Mouse (Mus musculus) MEL (cell line): ENCODE measurements at regions not wholly inside any gene's neighbourhood (a gene's known extent, or its start where the extent isn't known, plus 50 kb on each side); places are given as distances from the start of the nearest gene placed in this dataset.

ENCODE experiments used
- DNase-seq: peaks from one replicate; pipeline ENCODE4 v3.0.0; 2011; ENCODE audit warnings: low read depth, low spot score
- H3K27ac ChIP-seq: 2 replicates; pipeline ENCODE4 v1.5.1; 2012; ENCODE audit warnings: low read depth, mild to moderate bottlenecking, control low read depth, low read length, moderate library complexity; ENCODE audit not compliant: control insufficient read depth
- H3K27me3 ChIP-seq, 2 experiments: fragments of 150-350 bp in 1 of 2; sonication (generic) in 1 of 2; 2 replicates each; pipeline ENCODE4 v1.6.1; 2012; ENCODE audit warnings: low read length in 2 of 2, mild to moderate bottlenecking in 2 of 2, improper control_type of control experiment in 1 of 2, moderate library complexity in 1 of 2; ENCODE audit not compliant: insufficient read depth in 2 of 2, control insufficient read depth in 1 of 2
- H3K36me3 ChIP-seq, 2 experiments: 2 replicates each; pipeline ENCODE4 v1.6.1; 2012 to 2014; ENCODE audit warnings: low read length in 2 of 2, improper control_type of control experiment in 1 of 2, inconsistent platforms in 1 of 2, mild to moderate bottlenecking in 1 of 2; ENCODE audit not compliant: insufficient read depth in 2 of 2, control insufficient read depth in 1 of 2
- H3K4me1 ChIP-seq, 2 experiments: fragments of 150-350 bp in 1 of 2; sonication (generic) in 1 of 2; 2 replicates each; pipeline ENCODE4 v1.6.1; 2012; ENCODE audit warnings: low read length in 2 of 2, improper control_type of control experiment in 1 of 2, mild to moderate bottlenecking in 1 of 2; ENCODE audit not compliant: insufficient read depth in 2 of 2, control insufficient read depth in 1 of 2
- H3K4me3 ChIP-seq, 2 experiments: fragments of 150-350 bp in 1 of 2; sonication (generic) in 1 of 2; 2 replicates each; pipeline ENCODE4 v1.5.1; 2012; ENCODE audit warnings: low read depth in 2 of 2, low read length in 2 of 2, mild to moderate bottlenecking in 2 of 2, moderate library complexity in 2 of 2, control low read depth in 1 of 2, improper control_type of control experiment in 1 of 2; ENCODE audit not compliant: control insufficient read depth in 1 of 2, insufficient read depth in 1 of 2
- H3K79me2 ChIP-seq: 2 replicates; pipeline ENCODE4 v1.6.1; 2012; ENCODE audit warnings: mild to moderate bottlenecking, low read length, moderate library complexity; ENCODE audit not compliant: control insufficient read depth, poor library complexity, insufficient read depth
- H3K9ac ChIP-seq: 2 replicates; pipeline ENCODE4 v1.6.1; 2012; ENCODE audit warnings: low read depth, mild to moderate bottlenecking, control low read depth, low read length, moderate library complexity; ENCODE audit not compliant: control insufficient read depth, poor library complexity, severe bottlenecking
- H3K9me3 ChIP-seq: fragments of 150-350 bp; sonication (generic); replicated peaks from 2 replicates; pipeline ENCODE4 v1.6.1; 2012; ENCODE audit warnings: mild to moderate bottlenecking, low read length, improper control_type of control experiment, moderate library complexity; ENCODE audit not compliant: insufficient read depth
- CTCF ChIP-seq, 3 experiments: IDR thresholded peaks in 2 of 3; conservative IDR thresholded peaks in 1 of 3; 2 replicates each; pipeline ENCODE4 v1.5.1; 2011 to 2012; ENCODE audit warnings: low read length in 3 of 3, low read depth in 2 of 3, mild to moderate bottlenecking in 2 of 3, improper control_type of control experiment in 1 of 3, inconsistent platforms in 1 of 3, mixed read lengths in 1 of 3, moderate library complexity in 1 of 3; ENCODE audit not compliant: control insufficient read depth in 1 of 3, insufficient read depth in 1 of 3, poor library complexity in 1 of 3, severe bottlenecking in 1 of 3
- E2F4 ChIP-seq: IDR thresholded peaks from 2 replicates; pipeline ENCODE4 v1.6.1; 2011; ENCODE audit warnings: low read depth, low read length, improper control_type of control experiment, borderline replicate concordance
- ELF1 ChIP-seq: IDR thresholded peaks from 2 replicates; pipeline ENCODE4 v1.6.1; 2014; ENCODE audit warnings: low read depth, mild to moderate bottlenecking, inconsistent platforms, low read length, improper control_type of control experiment, moderate library complexity
- EP300 ChIP-seq, 2 experiments: IDR thresholded peaks; 2 replicates each; pipeline ENCODE4 v1.6.1; 2011; ENCODE audit warnings: improper control_type of control experiment in 2 of 2, low read length in 2 of 2, low read depth in 1 of 2, mild to moderate bottlenecking in 1 of 2
- GABPA ChIP-seq: IDR thresholded peaks from 2 replicates; pipeline ENCODE4 v1.6.1; 2012; ENCODE audit warnings: low read depth, mild to moderate bottlenecking, inconsistent platforms, low read length, improper control_type of control experiment, moderate library complexity
- GATA1 ChIP-seq: IDR thresholded peaks from 2 replicates; pipeline ENCODE4 v1.6.1; 2011; ENCODE audit warnings: low read depth, low read length, improper control_type of control experiment
- HCFC1 ChIP-seq: IDR thresholded peaks from 2 replicates; pipeline ENCODE4 v1.6.1; 2012; ENCODE audit warnings: low read depth, mild to moderate bottlenecking, inconsistent platforms, low read length, improper control_type of control experiment, moderate library complexity
- MAX ChIP-seq: IDR thresholded peaks from 2 replicates; pipeline ENCODE4 v1.6.1; 2011; ENCODE audit warnings: low read length, improper control_type of control experiment
- MYB ChIP-seq: IDR thresholded peaks from 2 replicates; pipeline ENCODE4 v1.6.1; 2011; ENCODE audit warnings: mild to moderate bottlenecking, low read depth, low read length, improper control_type of control experiment
- POLR2A ChIP-seq, 2 experiments: IDR thresholded peaks; 2 replicates each; pipeline ENCODE4 v1.6.1; 2011 to 2012; ENCODE audit warnings: low read length in 2 of 2, mild to moderate bottlenecking in 2 of 2, control low read depth in 1 of 2, improper control_type of control experiment in 1 of 2, low read depth in 1 of 2, moderate library complexity in 1 of 2; ENCODE audit not compliant: control insufficient read depth in 1 of 2, insufficient read depth in 1 of 2, poor library complexity in 1 of 2
- SIN3A ChIP-seq: IDR thresholded peaks from 2 replicates; pipeline ENCODE4 v1.6.1; 2012; ENCODE audit warnings: low read length, improper control_type of control experiment, inconsistent platforms
- SMC3 ChIP-seq: IDR thresholded peaks from 2 replicates; pipeline ENCODE4 v1.6.1; 2011; ENCODE audit warnings: low read depth, low read length, improper control_type of control experiment
- TAL1 ChIP-seq: IDR thresholded peaks from 2 replicates; pipeline ENCODE4 v1.6.1; 2012; ENCODE audit warnings: mild to moderate bottlenecking, inconsistent platforms, low read length, moderate library complexity, mixed read lengths
- TBP ChIP-seq: IDR thresholded peaks from 2 replicates; pipeline ENCODE4 v1.8.0; 2011; ENCODE audit warnings: low read depth, low read length, improper control_type of control experiment
- TCF12 ChIP-seq: IDR thresholded peaks from 2 replicates; pipeline ENCODE4 v1.6.1; 2014; ENCODE audit warnings: low read depth, mild to moderate bottlenecking, inconsistent platforms, low read length, improper control_type of control experiment, moderate library complexity
- ZC3H11A ChIP-seq: IDR thresholded peaks from 2 replicates; pipeline ENCODE4 v1.6.1; 2012; ENCODE audit warnings: low read depth, mild to moderate bottlenecking, inconsistent platforms, low read length, improper control_type of control experiment
- ZMIZ1 ChIP-seq: IDR thresholded peaks from 2 replicates; pipeline ENCODE4 v1.6.1; 2012; ENCODE audit warnings: low read depth, mild to moderate bottlenecking, inconsistent platforms, low read length, improper control_type of control experiment, moderate library complexity

DNA sequence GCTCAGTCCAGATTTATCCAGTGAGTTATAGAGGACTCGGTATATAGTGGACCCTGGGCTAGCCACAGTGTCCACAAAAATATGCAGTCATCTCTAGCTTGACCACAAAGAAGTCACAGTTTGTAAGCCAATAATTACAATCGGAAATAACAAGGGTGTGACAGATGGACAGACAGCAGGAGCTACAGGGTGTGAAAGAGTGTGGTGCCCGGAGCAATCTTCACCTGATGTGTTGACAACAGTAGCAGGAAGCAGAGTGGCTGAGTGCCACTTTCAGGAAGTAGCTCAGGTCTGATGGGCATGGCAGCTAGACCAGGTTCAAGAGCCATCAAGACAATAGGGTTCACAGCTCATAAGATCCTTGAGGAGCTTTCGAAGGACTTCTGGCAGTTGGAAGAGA lies 308.6 kb downstream of the Irx2 start:
- no peaks in the 10 kb centered on the region; a peak in 1 of 4 replicates for H3K27me3 ChIP-seq
- no peak for DNase-seq
- no peak overlapping the region for H3K4me3 ChIP-seq
- H3K9ac ChIP-seq: no peak overlapping the region
- TF ChIP-seq SMC3: no peak
- no peak for TF ChIP-seq SIN3A
- TF ChIP-seq TCF12: no peak
- TF ChIP-seq GATA1: no peak
- TF ChIP-seq ZC3H11A: no peak
- no peak for TF ChIP-seq TAL1
- no peak for TF ChIP-seq CTCF (IDR thresholded peaks at IDR 0.05 in 2 of 3, conservative IDR thresholded peaks at IDR 0.05 in 1 of 3; ENCODE audit: control insufficient read depth in 1 of 3, insufficient read depth in 1 of 3, low read depth in 2 of 3, low read length in 3 of 3, poor library complexity in 1 of 3, severe bottlenecking in 1 of 3)
- TF ChIP-seq ZMIZ1: no peak
- no peak for TF ChIP-seq MYB
- TF ChIP-seq HCFC1: no peak
- TF ChIP-seq GABPA: no peak
- TF ChIP-seq E2F4: no peak
- no peak for TF ChIP-seq MAX
- TF ChIP-seq EP300 (IDR thresholded peaks at IDR 0.05; ENCODE audit: low read depth in 1 of 2, low read length in 2 of 2): no peak
- TF ChIP-seq ELF1: no peak
- no peak for TF ChIP-seq TBP
- TF ChIP-seq, all 39 proteins: peak for 0
- Histone ChIP-seq H3K27ac (no peak overlapping the region), H3K9me3 (no peaks in the 10 kb centered on the region), H3K79me2 (no peaks in the 10 kb centered on the region), H3K36me3 (no peaks in the 10 kb centered on the region), H3K4me1 (no peaks in the 10 kb centered on the region)

DNA sequence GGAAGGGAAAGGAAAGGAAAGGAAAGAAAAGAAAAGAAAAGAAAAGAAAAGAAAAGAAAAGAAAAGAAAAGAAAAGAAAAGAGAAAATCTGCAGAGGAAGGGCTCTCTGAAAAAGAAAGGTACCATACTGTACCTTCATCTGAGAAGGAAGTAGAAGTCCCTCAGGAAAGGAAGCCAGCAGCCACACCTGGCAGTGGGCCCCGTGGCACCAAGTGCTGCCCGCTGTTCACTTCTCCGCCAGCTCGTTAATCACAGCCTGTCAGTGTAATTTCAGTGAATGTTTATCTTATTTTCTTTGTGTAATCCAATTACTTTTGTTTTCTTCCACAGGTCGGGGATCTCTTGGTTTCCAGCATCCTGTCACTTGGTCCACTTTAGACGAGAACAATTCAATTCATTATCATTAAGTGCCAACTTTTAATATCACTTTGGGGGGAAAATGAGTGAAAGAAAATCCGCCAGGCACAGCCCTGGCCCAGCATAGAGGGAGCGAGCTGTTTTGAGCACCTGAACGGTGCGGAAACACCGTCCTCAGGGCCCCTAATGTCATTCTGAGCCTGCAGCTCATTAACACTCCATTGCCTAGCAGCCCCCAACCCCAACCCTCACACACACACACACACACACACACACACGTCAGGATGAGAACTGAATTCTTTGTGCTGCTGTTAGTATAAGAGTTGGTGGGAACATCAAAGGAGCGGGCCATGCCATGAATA lies 309.7 kb downstream of the Irx2 start:
- Histone ChIP-seq H3K27ac (no peak overlapping the region), H3K36me3 (no peaks in the 10 kb centered on the region), H3K27me3 (no peaks in the 10 kb centered on the region; a peak in 1 of 4 replicates), H3K4me1 (no peaks in the 10 kb centered on the region), H3K79me2 (no peaks in the 10 kb centered on the region), H3K9me3 (no peaks in the 10 kb centered on the region), H3K9ac (no peak overlapping the region), H3K4me3 (no peak overlapping the region)
- DNase-seq: no peak
- no peak for TF ChIP-seq POLR2A (IDR thresholded peaks at IDR 0.05; ENCODE audit: control insufficient read depth in 1 of 2, insufficient read depth in 1 of 2, low read depth in 1 of 2, low read length in 2 of 2, poor library complexity in 1 of 2)
